Mouse (Mus musculus) neural tube, embryonic 15.5 days (tissue): ENCODE measurements around the gene Ankrd9. TPM values are rescaled to one million over a fixed set of nuclear protein-coding genes. Genes with fewer than 3 reads are reported as not detected.

ENCODE experiments used
- ATAC-seq: fragments of 200-750 bp; cut with Nextera tagmentation; 2 replicates; pipeline ENCODE4 v1.8.0; 2017; ENCODE audit warnings: mild to moderate bottlenecking, moderate TSS enrichment, moderate library complexity; ENCODE audit not compliant: low FRiP score
- H3K27ac ChIP-seq: fragments of 300-500 bp; sonication (generic); replicated peaks from 2 replicates; pipeline ENCODE4 v1.5.1; 2015; ENCODE audit warnings: mild to moderate bottlenecking, inconsistent platforms
- H3K27me3 ChIP-seq: fragments of 300-500 bp; sonication (generic); replicated peaks from 2 replicates; pipeline ENCODE4 v1.6.1; 2015; ENCODE audit warnings: inconsistent platforms
- H3K36me3 ChIP-seq: fragments of 300-500 bp; sonication (generic); 2 replicates; pipeline ENCODE4 v1.6.1; 2015; ENCODE audit warnings: inconsistent platforms
- H3K4me1 ChIP-seq: fragments of 300-500 bp; sonication (generic); 2 replicates; pipeline ENCODE4 v1.6.1; 2015; ENCODE audit warnings: inconsistent platforms
- H3K4me2 ChIP-seq: fragments of 300-500 bp; sonication (generic); 2 replicates; pipeline ENCODE4 v1.6.1; 2015; ENCODE audit warnings: inconsistent platforms, mild to moderate bottlenecking, moderate library complexity
- H3K4me3 ChIP-seq: fragments of 300-500 bp; sonication (generic); replicated peaks from 2 replicates; pipeline ENCODE4 v1.5.1; 2015; ENCODE audit warnings: mild to moderate bottlenecking, inconsistent platforms
- H3K9ac ChIP-seq: fragments of 300-500 bp; sonication (generic); replicated peaks from 2 replicates; pipeline ENCODE4 v1.6.1; 2015; ENCODE audit warnings: mild to moderate bottlenecking, inconsistent platforms
- H3K9me3 ChIP-seq: fragments of 300-500 bp; sonication (generic); replicated peaks from 2 replicates; pipeline ENCODE4 v1.6.1; 2016; ENCODE audit warnings: inconsistent platforms
- WGBS: fragments of 180-500 bp; shearing (Covaris S2); methylation state at CpG from one replicate; pipeline ENCODE4 v1.1.7; 2015; ENCODE audit warnings: mixed read lengths; 5-methylcytosine and 5-hydroxymethylcytosine counted together
- polyA plus RNA-seq: library from polyadenylated mRNA; unstranded; fragments of >200 nt; fragmentation: Nextera tagmentation; extraction: Ambion mirVana; gene quantifications from 2 replicates; pipeline ENCODE4 v1.2.1, GENCODE M21; 2015

Gene Ankrd9
- polyA plus RNA-seq, result 10.5 and 12.6 TPM in 2 replicates

DNA sequence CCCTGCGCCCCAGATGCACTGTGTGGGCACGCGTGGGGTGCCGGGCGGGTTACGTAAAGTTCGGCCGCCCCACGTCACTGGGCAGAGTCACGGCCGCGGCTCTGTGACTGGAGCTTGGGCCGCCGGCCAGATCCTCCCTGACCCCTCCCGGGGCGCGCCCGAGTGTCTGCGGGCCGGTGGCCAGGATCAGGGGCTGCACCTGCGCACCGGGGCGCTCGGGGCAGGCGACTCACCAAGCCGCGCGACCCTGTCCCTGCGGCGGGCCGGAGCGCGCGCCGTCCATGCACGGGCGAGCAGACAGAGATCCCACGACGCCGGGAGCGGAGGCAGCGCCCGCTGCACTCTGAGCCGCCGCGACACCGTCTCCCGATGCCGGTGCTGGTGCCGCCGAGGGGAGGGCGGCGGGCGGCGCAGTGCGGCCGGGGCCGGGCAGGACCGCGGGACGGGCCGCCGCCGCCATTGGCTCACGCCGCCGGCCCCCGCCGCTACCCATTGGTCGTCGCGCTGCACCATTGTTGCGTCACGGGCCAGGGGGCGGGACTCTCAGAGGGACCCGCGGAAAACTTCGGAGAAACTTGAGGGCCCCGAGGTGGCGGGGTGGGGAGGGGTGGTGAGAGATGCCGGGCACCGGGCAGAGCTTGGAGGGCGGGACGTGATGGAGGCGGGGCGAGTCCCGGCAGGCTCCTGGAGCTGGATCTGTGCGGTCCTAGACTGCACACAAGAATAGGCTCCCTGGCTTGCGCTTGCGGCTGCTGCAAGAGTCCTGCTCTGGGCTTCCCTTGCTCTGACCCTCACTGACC is at the start of gene Ankrd9:
Gene Ankrd9, minus strand, starts transcription at position 434 of the 800 bp plus-strand sequence.
- Histone ChIP-seq H3K9me3 (no peaks in the 10 kb centered on the region), H3K4me2 (peak within 1 kb of the TSS; percentile 89), H3K27ac (peak within 1 kb of the TSS; percentile 70), H3K9ac (peak within 1 kb of the TSS; percentile 76), H3K4me1 (peaks cover 16% of the 10 kb centered on the region), H3K4me3 (peak within 1 kb of the TSS; percentile 86), H3K36me3 (peaks cover 9% of the 10 kb centered on the region; the same call in 1 of the 2 replicates), H3K27me3 (no peaks in the 10 kb centered on the region; the same call in 1 of the 2 replicates)
- WGBS, result under 1% methylated on average over 89 of the region's 90 CpGs
- ATAC-seq, result peak; percentile 97

DNA sequence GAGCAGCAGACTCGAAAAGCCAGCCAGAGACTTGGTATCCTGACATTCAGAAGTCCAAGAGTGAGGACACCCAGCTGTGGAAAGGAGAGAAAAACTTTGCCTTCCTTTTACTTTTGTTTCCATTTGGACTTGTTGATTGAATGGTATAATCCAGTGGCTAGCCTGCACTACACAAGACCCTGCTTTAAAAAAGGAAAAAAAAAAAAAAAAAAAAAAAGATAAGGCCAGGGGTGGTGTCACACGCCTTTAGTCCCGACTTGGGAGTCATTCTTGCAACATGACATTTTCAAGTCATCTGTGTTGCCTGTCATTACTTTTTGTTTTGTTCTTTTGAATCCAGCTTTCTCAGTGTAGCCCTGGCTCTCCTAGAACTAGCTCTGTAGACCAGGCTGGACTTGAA is 42.7 kb upstream of the Ankrd9 start:
- H3K36me3 ChIP-seq, result no peaks in the 10 kb centered on the region
- no peaks in the 10 kb centered on the region for H3K9me3 ChIP-seq
- H3K4me1 ChIP-seq, result no peaks in the 10 kb centered on the region
- no peak overlapping the region for H3K27ac ChIP-seq
- no peaks in the 10 kb centered on the region for H3K27me3 ChIP-seq
- no peak overlapping the region for H3K9ac ChIP-seq
- H3K4me3 ChIP-seq, result no peak overlapping the region
- ATAC-seq, result no peak
- WGBS, result 70% methylated on average over 3 of the region's 3 CpGs
- no peak overlapping the region for H3K4me2 ChIP-seq

DNA sequence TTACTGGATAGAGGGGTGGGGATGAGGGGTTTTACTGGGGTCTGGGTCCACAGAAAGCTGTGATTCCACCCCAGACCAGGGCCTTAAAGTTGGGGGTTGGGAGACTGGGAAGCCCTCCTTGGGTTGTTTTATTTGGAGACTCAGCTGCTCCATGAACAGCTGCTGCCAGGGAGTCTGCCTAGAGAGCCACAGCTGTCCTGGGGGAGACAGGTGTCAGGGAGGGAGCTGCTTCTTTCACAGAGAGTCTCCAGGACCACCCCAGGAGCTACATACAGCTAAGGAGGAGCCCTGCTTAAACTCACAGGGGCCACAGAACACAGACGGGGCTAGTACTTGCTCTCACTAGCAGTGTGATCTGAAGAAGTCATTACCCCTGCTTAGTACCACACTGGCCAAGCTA is 42.3 kb upstream of the Ankrd9 start:
- WGBS, result 38% methylated on average over 1 of the region's 1 CpGs
- Histone ChIP-seq H3K27me3 (no peaks in the 10 kb centered on the region), H3K9ac (no peak overlapping the region), H3K4me2 (no peak overlapping the region), H3K4me1 (no peaks in the 10 kb centered on the region), H3K27ac (no peak overlapping the region), H3K36me3 (no peaks in the 10 kb centered on the region), H3K9me3 (no peaks in the 10 kb centered on the region), H3K4me3 (no peak overlapping the region)
- ATAC-seq, result no peak

DNA sequence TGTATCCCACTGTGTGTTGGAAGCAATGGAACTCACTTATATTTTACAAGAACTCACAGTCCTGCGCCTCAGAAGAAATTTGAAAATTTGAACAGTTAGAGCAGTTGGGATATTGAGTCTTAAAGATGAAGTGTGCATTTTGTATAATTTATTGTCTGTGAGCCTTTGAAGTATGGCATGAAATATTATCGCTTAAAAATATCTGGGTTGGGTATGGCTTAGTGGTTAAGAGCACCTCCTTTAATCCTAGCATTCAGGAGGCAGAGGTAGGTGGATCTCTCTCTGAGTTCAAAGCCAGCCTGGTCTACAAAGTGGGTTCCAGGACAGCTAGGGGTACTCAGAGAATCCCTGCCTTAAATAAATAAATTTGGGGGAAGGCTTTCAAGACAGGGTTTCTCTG is 40.2 kb upstream of the Ankrd9 start:
- H3K27ac ChIP-seq, result no peak overlapping the region
- no peaks in the 10 kb centered on the region for H3K27me3 ChIP-seq
- H3K36me3 ChIP-seq, result no peaks in the 10 kb centered on the region
- H3K9me3 ChIP-seq, result no peaks in the 10 kb centered on the region
- H3K4me2 ChIP-seq, result no peak overlapping the region
- H3K4me3 ChIP-seq, result no peak overlapping the region
- H3K9ac ChIP-seq, result no peak overlapping the region
- H3K4me1 ChIP-seq, result no peaks in the 10 kb centered on the region
- 99% methylated on average over 2 of the region's 2 CpGs for WGBS
- ATAC-seq, result no peak

DNA sequence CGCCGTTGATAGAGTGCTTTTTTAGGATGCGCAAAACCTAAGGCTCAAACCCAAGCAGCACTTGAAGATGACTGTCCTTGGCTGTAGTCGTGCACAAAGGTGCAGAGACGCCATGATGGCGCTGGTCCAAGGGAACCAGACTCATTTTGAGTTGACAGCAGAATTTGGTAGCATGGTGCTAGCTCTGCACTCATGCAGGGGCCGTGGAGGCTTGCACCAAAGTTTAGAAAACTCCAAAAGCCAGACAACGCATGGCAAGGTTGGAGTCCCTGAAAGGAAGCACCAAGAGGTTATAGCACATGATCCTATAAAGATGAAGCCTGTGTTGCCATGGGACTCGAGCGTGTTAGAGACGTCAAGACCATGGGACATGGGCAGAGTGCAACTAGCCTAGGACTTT is 39.2 kb upstream of the Ankrd9 start:
- 96% methylated on average over 11 of the region's 11 CpGs for WGBS
- no peaks in the 10 kb centered on the region for H3K27me3 ChIP-seq
- no peaks in the 10 kb centered on the region for H3K4me1 ChIP-seq
- no peak overlapping the region for H3K9ac ChIP-seq
- no peak for ATAC-seq
- H3K4me3 ChIP-seq, result no peak overlapping the region
- H3K9me3 ChIP-seq, result no peaks in the 10 kb centered on the region
- H3K4me2 ChIP-seq, result no peak overlapping the region
- no peaks in the 10 kb centered on the region for H3K36me3 ChIP-seq
- H3K27ac ChIP-seq, result no peak overlapping the region

DNA sequence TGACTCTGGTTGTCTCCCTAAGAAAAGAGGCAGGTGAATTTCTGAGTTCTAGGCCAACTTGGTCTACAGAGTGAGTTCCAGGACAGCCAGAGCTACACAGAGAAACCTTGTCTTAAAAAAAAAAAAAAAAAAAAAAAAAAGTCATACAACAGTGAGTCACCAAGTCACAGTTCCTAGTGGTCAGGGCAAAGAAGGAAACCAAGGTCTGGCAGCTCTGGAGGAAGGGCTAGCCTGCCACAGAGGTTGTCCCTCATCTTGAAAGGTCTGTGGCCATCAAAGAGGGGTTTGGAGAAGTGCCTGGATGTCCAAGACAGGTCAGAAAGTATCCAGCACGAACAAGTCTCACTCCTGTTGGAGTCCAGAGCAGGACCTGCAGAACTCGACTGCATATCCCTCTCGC is 38.0 kb upstream of the Ankrd9 start:
- no peak overlapping the region for H3K4me3 ChIP-seq
- no peaks in the 10 kb centered on the region for H3K9me3 ChIP-seq
- H3K27me3 ChIP-seq, result no peaks in the 10 kb centered on the region
- H3K27ac ChIP-seq, result no peak overlapping the region
- H3K9ac ChIP-seq, result no peak overlapping the region
- ATAC-seq, result no peak
- H3K4me1 ChIP-seq, result no peaks in the 10 kb centered on the region
- WGBS, result 80% methylated on average over 3 of the region's 3 CpGs
- H3K36me3 ChIP-seq, result no peaks in the 10 kb centered on the region
- no peak overlapping the region for H3K4me2 ChIP-seq

DNA sequence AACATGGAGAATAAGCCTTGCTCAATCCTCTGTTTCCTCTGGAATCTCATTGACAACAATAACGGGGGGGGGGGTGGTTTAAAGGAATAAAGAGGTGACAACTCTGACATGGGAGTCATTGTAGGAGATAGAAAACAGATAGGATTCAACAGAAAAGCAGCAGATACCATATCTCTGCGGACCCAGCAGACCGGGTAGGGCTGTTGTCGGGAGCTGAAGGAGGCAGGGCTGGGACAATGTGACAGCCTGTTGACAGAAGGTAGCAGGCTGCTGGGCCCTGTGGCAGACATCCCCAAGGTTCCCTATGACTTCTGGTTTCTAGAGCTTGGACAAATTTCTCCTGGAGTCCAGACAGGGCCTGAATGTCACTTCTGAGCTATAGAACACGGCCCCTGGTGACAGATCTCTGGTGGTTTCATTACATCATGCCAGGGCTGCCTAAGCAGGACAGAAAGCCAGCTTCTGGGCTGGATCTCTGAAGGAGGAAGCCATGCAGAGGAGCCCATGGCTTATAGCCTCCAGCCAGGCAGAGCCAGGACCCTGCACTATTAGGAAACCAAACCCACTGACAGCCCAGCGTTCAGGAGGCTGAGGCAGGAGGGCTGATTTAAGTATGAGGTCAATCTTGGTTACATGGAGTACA is 30.9 kb upstream of the Ankrd9 start:
- no peaks in the 10 kb centered on the region for H3K9me3 ChIP-seq
- WGBS, result 78% methylated on average over 6 of the region's 6 CpGs

DNA sequence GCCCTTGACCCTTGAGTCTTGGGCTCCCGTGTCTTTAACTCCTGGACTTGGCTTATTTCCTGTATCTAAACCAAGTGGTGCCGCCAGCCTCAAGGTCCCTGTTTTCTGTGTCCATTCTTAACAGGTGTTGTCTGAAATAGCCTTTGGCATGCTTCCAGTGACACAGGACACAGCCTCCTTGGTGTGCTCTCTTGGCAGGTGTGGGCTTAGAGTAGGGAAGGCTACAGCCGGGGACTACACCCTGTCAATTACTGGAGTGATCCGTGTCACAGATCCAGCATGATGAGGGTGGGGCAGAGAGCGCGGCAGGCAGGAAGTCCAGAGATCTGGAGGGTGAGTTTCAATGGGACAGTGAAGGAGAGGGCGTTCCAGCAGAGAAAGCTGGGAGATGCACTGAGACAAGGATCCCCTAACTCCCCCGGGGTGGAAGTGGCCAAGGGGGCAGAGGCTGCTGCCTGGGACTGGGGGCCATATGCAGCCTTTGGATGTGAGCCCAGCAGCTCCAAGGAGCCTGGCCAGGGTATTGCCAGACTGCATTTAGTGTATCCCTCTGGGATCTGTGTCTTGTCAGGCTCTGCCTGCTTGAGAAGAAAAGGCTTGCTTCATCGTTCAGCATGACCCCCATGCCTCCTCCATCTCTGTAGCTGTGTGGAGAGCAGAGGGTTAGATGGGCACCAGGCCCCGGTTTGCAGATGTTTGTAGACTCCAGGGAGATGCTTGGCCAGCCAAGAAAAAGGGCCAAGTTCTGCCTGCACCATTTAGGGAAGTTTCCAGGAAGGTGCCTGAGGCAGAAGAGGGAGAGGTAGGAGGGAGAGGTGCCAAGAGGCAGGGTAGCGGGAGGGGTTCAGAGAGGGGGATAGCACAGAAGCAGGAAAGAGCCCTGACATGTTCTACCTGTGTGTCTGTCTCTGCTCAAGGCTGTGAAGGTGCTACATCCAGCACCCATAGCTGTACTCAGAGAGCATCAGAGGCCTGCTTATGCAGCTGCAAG is 30.0 kb upstream of the Ankrd9 start:
- Histone ChIP-seq H3K9me3 (no peaks in the 10 kb centered on the region), H3K27me3 (no peaks in the 10 kb centered on the region), H3K4me3 (no peak overlapping the region), H3K36me3 (no peaks in the 10 kb centered on the region), H3K9ac (no peak overlapping the region), H3K4me2 (no peak overlapping the region), H3K4me1 (peaks cover 14% of the 10 kb centered on the region), H3K27ac (peak overlapping the region; percentile 28; the same call in 1 of the 2 replicates)
- WGBS, result 59% methylated on average over 11 of the region's 11 CpGs
- no peak for ATAC-seq

More for the DNA sequence above, 30.9 kb upstream of the Ankrd9 start:
- no peak overlapping the region for H3K4me3 ChIP-seq
- H3K36me3 ChIP-seq, result no peaks in the 10 kb centered on the region
- no peak for ATAC-seq
- no peak overlapping the region for H3K4me2 ChIP-seq
- peaks cover 14% of the 10 kb centered on the region for H3K4me1 ChIP-seq
- no peak overlapping the region for H3K9ac ChIP-seq
- no peaks in the 10 kb centered on the region for H3K27me3 ChIP-seq
- H3K27ac ChIP-seq, result no peak overlapping the region

DNA sequence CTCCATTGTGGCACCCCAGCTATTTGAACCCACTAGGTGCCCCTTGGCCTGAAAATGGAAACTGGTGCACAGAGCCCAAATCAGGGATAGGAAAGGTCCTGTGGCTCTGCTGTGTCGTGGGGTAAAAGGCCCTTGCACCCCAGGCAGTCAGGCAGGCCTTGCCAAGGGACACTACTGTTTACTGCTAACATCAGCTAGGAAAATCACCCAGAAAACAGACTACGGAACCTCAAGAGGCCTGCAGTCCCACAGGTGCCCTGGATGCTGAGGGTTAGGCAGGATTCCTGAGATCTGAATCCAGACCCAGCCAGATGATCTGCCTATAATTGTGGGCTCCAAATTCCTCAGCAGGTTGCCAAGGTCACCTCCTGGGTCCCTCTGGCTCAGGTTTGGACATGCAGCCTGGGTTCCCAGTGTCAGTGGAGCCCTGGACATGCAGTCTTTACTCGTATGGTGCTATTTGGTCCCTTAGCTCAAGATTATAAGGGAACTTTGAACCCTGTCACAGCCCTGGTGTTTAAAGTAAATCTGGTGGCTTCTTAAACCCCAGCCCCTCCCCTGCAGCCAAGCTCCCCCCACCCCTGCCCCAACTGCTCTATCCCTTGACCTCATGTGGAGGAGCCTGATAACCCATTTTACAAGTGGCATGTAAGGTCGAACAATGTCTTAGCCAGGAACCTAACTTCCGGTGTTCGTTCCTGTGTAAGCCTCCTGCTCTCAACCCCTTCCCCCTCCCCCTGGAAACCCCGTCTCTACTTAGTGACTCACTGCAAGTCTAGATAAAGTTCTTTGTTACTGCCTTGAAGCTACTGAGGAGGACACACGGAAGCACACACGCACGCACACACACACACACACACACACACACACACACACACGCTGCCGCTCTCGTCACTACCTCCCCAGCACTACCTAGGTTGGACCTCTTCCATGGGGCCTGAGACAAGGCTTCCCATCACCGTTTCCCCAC is 28.6 kb upstream of the Ankrd9 start:
- H3K9me3 ChIP-seq, result no peaks in the 10 kb centered on the region
- H3K4me2 ChIP-seq, result no peak overlapping the region
- no peak for ATAC-seq
- no peak overlapping the region for H3K27ac ChIP-seq
- H3K4me1 ChIP-seq, result peaks cover 14% of the 10 kb centered on the region
- no peaks in the 10 kb centered on the region for H3K27me3 ChIP-seq
- H3K4me3 ChIP-seq, result no peak overlapping the region
- no peak overlapping the region for H3K9ac ChIP-seq
- no peaks in the 10 kb centered on the region for H3K36me3 ChIP-seq
- WGBS, result 78% methylated on average over 14 of the region's 14 CpGs

DNA sequence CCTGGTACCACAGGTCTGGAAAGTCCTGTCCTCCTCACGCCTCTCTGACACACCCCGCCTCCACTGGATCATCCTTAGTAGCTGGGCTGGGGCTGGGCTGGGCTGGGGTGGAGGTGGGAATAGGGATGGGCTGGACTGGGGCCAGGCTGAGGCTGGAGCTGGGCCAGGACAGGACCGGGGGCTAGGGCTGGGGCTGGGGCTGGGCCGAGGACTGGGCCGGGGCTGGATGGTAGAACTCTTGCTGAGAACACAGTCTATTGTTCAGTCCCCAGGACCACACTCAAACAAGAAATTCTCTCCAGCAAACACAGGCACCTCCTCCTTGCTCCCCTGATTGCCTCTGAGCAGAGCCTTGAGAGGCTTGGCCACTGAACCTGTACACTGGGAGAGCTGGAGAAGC is 27.5 kb upstream of the Ankrd9 start:
- H3K27ac ChIP-seq, result no peak overlapping the region
- no peak for ATAC-seq
- peaks cover 14% of the 10 kb centered on the region for H3K4me1 ChIP-seq
- no peaks in the 10 kb centered on the region for H3K27me3 ChIP-seq
- no peak overlapping the region for H3K4me2 ChIP-seq
- no peaks in the 10 kb centered on the region for H3K9me3 ChIP-seq
- H3K9ac ChIP-seq, result no peak overlapping the region
- H3K4me3 ChIP-seq, result no peak overlapping the region
- 63% methylated on average over 5 of the region's 5 CpGs for WGBS
- H3K36me3 ChIP-seq, result no peaks in the 10 kb centered on the region
